Mouse (Mus musculus) heart, embryonic 11.5 days (tissue): Measurements from ENCODE around the gene Tubb3. TPM values are rescaled to one million over a fixed set of nuclear protein-coding genes. Genes with fewer than 3 reads are reported as not detected.
A peak's percentile ranks its signal among the peaks of the same experiment; 100 is the strongest.
"Not testable (repeated sequence)": the region's sequence is repeated elsewhere in the genome, so short reads cannot be mapped to it uniquely, and the experiment has no call there.

Source experiments
- ATAC-seq: fragments of 200-750 bp; cut with Nextera tagmentation; replicated peaks from 2 replicates; pipeline ENCODE4 v1.8.0; 2017; ENCODE audit warnings: moderate library complexity; ENCODE audit not compliant: insufficient number of reproducible peaks, low FRiP score, low TSS enrichment
- H3K27ac ChIP-seq: fragments of 300-500 bp; sonication (generic); 2 replicates; pipeline ENCODE4 v1.5.1; 2014; ENCODE audit warnings: mild to moderate bottlenecking, low read depth, low read length
- H3K27me3 ChIP-seq: fragments of 300-500 bp; sonication (generic); 2 replicates; pipeline ENCODE4 v1.6.1; 2014; ENCODE audit warnings: mild to moderate bottlenecking, low read length, mixed read lengths; ENCODE audit not compliant: control insufficient read depth, insufficient read depth
- H3K36me3 ChIP-seq: fragments of 300-500 bp; sonication (generic); 2 replicates; pipeline ENCODE4 v1.6.1; 2014; ENCODE audit warnings: mild to moderate bottlenecking, low read length, moderate library complexity, mixed read lengths; ENCODE audit not compliant: control insufficient read depth, insufficient read depth
- H3K4me1 ChIP-seq: fragments of 300-500 bp; sonication (generic); 2 replicates; pipeline ENCODE4 v1.6.1; 2014; ENCODE audit warnings: low read length; ENCODE audit not compliant: control insufficient read depth, insufficient read depth
- H3K4me2 ChIP-seq: fragments of 300-500 bp; sonication (generic); 2 replicates; pipeline ENCODE4 v1.6.1; 2014; ENCODE audit warnings: mild to moderate bottlenecking, moderate library complexity
- H3K4me3 ChIP-seq: fragments of 300-500 bp; sonication (generic); 2 replicates; pipeline ENCODE4 v1.5.1; 2014; ENCODE audit warnings: low read depth, low read length
- H3K9ac ChIP-seq: fragments of 300-500 bp; sonication (generic); 2 replicates; pipeline ENCODE4 v1.6.1; 2014; ENCODE audit warnings: mild to moderate bottlenecking, low read depth, low read length, moderate library complexity
- H3K9me3 ChIP-seq: fragments of 300-500 bp; sonication (generic); replicated peaks from 2 replicates; pipeline ENCODE4 v1.6.1; 2016; ENCODE audit warnings: low read length; ENCODE audit not compliant: control insufficient read depth
- WGBS: fragments of 180-500 bp; shearing (Covaris S2); extraction: QIAGEN DNeasy Blood & Tissue Kit; methylation state at CpG from one replicate; pipeline ENCODE4 v1.1.7; 2014; ENCODE audit not compliant: insufficient replicate concordance; 5-methylcytosine and 5-hydroxymethylcytosine counted together
- polyA plus RNA-seq: library from polyadenylated mRNA; unstranded; fragments of >200 nt; fragmentation: Nextera tagmentation; extraction: Ambion mirVana; gene quantifications from 2 replicates; pipeline ENCODE4 v1.2.1, GENCODE M21; 2014

Gene Tubb3
- polyA plus RNA-seq, 1 experiment from 2014 or later, result 13.8 TPM

DNA sequence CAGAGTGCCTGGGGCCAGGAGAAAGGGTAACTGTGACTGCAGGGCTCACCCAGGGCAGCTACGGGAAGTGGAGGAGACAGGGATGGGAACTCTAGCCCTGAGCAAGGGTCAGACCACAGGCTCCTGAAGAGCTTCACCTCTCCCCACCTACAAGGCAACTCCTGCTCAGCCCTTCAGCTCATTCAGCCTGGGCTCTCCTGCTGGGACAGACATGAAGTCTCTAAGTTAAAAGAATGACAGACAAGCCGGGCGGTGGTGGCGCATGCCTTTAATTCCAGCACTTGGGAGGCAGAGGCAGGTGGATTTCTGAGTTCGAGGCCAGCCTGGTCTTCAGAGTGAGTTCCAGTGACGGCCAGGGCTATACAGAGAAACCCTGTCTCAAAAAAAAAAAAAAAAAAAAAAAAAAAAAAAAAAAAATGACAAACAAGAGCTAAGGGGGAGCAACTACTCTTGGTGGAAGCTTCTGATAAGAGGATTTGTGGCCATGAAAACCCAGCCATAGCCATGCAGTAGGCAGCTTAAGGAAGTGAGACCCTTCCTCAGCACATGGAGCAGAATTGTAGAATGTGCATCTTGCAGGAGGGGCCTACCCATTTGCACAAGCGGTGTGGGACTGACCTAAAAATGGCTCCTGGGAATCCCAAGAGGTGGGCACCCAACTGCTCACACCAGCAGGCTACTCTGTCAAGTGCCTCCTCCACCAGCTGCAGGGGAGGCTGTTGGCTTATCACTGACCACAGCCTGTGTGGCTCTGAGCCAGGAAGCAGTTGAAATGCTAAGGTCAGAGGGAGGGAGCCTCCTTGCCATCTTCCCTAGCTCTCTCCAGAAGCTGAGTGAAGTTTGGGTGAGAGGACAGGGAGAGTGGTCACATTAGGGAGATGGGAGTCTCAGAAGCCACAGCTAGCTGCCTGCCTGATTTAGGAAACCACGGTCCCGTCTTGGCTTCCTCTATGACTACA, 2.4 kb upstream of the Tubb3 start:
- peaks cover 34% of the 10 kb centered on the region for H3K4me1 ChIP-seq
- H3K4me3 ChIP-seq, result no peak overlapping the region
- no peak overlapping the region for H3K9ac ChIP-seq
- peaks cover 44% of the 10 kb centered on the region for H3K27me3 ChIP-seq
- 0 out of 2 replicates have a peak, but pooled peaks have one; percentile 19 for ATAC-seq
- H3K36me3 ChIP-seq, result no peaks in the 10 kb centered on the region
- peak overlapping the region; percentile 17; the same call in 1 of the 2 replicates for H3K4me2 ChIP-seq
- no peaks in the 10 kb centered on the region for H3K9me3 ChIP-seq
- no peak overlapping the region; the same call in 1 of the 2 replicates for H3K27ac ChIP-seq
- WGBS, result 59% methylated on average over 9 of the region's 9 CpGs

DNA sequence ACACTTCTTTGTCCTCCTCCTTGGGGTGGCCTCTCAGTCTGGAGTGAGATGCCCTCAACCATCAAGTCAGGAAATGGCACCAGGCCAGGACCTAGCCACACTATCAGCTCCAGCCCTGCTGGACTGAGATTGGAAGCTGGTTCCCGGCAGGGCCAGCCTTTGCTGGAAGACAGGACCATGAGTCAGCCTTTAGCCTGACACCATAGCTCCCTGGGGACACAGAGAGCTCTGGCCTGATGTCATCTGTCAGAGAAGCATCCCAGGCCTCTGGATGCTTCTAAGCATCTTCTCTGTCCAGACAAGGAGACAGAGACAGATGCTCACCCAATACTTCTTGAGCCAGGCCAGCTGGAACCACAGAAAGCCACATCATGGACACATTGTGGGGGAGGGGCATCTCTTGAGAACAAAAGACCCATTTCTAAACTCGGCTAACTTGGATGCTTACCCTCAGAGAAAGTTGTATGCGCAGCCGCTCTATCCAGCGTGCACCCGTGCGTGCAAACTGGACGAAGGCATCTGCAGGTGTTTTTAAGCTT, 1.1 kb upstream of the Tubb3 start:
- H3K36me3 ChIP-seq, result no peaks in the 10 kb centered on the region
- H3K27ac ChIP-seq, result peak overlapping the region; percentile 6; the same call in 1 of the 2 replicates
- ATAC-seq, result peak; percentile 50; the same call in 1 of the 2 replicates
- 62% methylated on average over 8 of the region's 8 CpGs for WGBS
- H3K9me3 ChIP-seq, result no peaks in the 10 kb centered on the region
- peaks cover 48% of the 10 kb centered on the region for H3K27me3 ChIP-seq
- H3K4me1 ChIP-seq, result peaks cover 34% of the 10 kb centered on the region
- no peak overlapping the region for H3K4me3 ChIP-seq
- no peak overlapping the region for H3K9ac ChIP-seq
- H3K4me2 ChIP-seq, result no peak overlapping the region; the same call in 1 of the 2 replicates

DNA sequence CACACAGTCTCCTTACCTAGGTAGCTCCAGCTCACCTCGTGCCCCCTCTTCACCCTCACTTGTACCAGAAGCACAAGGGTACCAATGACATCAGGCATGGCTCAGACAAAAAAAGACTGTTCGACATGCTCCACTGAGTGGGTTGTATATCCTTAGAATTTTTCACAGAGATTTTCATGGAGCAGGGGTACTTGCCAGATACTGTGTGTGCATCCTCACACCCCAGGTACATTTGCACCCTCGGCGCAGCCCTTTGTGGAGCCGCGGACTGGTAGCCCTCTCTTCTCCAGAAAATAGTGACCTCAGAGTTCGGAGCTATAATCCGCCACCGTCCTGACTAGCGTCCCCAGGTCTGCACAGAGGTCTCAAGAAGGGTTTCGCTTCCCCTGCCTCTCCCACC, 436 bp upstream of the Tubb3 start:
- no peaks in the 10 kb centered on the region for H3K9me3 ChIP-seq
- no peak overlapping the region for H3K9ac ChIP-seq
- ATAC-seq, result no peak
- peaks cover 34% of the 10 kb centered on the region for H3K4me1 ChIP-seq
- no peaks in the 10 kb centered on the region for H3K36me3 ChIP-seq
- H3K4me2 ChIP-seq, result peak overlapping the region; percentile 64
- peaks cover 48% of the 10 kb centered on the region for H3K27me3 ChIP-seq
- H3K4me3 ChIP-seq, result peak overlapping the region; percentile 37
- no peak overlapping the region for H3K27ac ChIP-seq
- 17% methylated on average over 11 of the region's 11 CpGs for WGBS

DNA sequence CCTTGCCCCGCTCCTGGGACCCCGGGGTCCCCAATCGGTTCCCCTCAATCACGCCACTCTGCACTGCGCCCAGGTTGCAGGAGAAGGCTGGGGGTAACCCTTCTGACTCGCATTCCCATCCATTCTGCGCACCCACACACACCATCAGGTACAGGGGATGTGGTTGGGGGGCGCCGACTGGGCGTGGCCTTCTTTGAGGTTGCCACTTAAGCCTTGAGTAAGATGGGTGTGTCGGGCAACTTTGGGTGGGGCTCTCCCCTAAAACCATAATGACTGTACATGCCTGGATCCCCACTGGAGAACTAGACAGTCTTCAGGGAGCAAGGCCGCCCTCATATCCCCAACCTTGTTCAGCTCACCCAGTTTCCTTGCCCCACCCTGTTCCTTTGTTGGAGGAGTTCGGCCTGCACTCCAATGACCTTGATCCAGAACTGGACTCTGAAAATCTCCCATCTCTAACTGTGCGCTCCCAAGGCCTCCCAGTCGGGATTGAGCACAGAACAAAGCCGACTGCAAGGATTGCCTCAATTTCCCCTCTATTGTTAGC, 630 bp downstream of the Tubb3 start:
- no peak for ATAC-seq
- peaks cover 37% of the 10 kb centered on the region for H3K4me1 ChIP-seq
- H3K9me3 ChIP-seq, result no peaks in the 10 kb centered on the region
- H3K36me3 ChIP-seq, result no peaks in the 10 kb centered on the region
- peak overlapping the region; percentile 64 for H3K4me2 ChIP-seq
- 11% methylated on average over 16 of the region's 16 CpGs for WGBS
- H3K27me3 ChIP-seq, result peaks cover 48% of the 10 kb centered on the region
- no peak overlapping the region for H3K27ac ChIP-seq
- H3K9ac ChIP-seq, result no peak overlapping the region
- peak overlapping the region; percentile 37 for H3K4me3 ChIP-seq

DNA sequence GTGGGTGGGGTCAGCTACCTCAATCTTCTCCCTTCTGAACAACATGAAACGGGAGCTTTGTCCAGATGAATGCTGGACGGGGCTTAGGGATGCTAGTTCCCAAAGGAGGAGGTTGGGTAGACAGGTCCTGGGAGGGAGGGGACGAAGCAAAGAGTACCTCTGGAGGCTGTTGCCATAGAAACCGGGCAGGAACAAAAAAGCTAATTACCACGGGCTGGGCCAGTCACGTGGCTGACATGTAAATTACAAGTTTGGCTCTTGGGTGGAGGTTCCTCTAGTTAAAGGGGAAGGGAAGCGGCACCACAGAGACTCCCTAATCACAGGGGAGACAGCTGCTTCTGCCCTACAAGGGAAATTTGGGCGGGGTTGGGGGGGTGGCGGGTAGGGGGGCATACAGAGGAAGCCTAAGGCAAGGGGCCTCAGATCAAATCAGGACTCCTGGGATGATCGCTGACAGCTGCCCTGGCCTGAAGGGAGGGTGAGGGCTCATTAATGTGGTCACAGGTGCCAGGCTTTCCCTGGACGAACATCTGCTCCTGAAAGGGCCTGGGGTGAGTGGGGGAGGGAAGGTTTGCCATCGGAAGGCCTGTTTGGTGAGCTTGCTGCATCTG, 1.4 kb downstream of the Tubb3 start:
- H3K9me3 ChIP-seq, result no peaks in the 10 kb centered on the region
- H3K36me3 ChIP-seq, result no peaks in the 10 kb centered on the region
- no peak for ATAC-seq
- H3K27ac ChIP-seq, result no peak overlapping the region
- peak overlapping the region; percentile 19 for H3K4me2 ChIP-seq
- 2% methylated on average over 12 of the region's 12 CpGs for WGBS
- H3K4me1 ChIP-seq, result peaks cover 37% of the 10 kb centered on the region
- no peak overlapping the region for H3K4me3 ChIP-seq
- H3K9ac ChIP-seq, result no peak overlapping the region
- peaks cover 45% of the 10 kb centered on the region for H3K27me3 ChIP-seq

DNA sequence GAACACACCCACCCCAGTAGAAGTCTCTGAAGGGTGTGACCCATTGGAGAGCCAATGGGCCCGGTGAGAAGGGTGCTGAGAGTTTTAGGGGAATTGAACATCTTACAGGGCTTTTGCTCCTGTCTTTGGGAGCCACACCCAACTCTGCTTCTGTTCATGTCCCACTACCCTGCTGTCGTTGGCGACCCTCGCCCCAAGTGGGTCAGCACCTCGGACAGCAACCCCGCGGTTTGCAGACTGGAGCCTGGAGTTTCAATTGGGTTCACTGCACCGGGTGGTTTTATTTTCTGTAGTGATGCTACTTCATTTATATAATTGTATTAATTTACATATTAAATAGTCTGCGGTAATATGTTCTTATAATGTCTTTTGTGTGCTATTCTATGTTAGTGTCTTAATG, 3.0 kb downstream of the Tubb3 start:
- Histone ChIP-seq H3K4me1 (peaks cover 28% of the 10 kb centered on the region), H3K27me3 (peaks cover 41% of the 10 kb centered on the region), H3K9me3 (no peaks in the 10 kb centered on the region), H3K4me3 (no peak overlapping the region), H3K9ac (no peak overlapping the region), H3K27ac (no peak overlapping the region), H3K4me2 (no peak overlapping the region), H3K36me3 (no peaks in the 10 kb centered on the region)
- 10% methylated on average over 9 of the region's 9 CpGs for WGBS
- no peak for ATAC-seq

DNA sequence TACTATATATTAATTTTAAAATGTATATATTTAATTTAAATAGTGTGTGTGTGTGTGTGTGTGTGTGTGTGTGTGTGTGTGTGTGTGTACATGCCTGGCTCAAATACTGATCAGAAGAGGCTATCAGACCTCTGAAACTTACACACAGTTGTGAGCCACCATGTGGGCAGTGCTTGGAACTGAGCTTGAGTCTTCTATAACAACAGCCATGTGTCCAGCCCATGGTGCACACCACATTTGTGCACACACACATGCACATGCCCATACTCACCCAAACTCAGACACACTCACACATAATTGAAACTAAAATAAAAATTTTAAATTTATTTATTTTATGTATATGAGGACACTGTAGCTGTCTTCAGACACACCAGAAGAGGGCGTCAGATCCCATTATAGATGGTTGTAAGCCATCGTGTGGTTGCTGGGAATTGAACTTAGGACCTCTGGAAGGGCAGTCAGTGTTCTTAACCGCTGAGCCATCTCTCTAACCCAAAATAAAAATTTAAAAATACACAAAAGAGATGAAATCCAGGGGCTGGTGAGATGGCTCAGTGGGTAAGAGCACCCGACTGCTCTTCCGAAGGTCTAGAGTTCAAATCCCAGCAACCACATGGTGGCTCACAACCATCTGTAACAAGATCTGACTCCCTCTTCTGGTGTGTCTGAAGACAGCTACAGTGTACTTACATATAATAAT, 3.9 kb downstream of the Tubb3 start:
- ATAC-seq, H3K36me3 ChIP-seq: not testable (repeated sequence)

More for the DNA sequence above, 3.9 kb downstream of the Tubb3 start:
- H3K9me3 ChIP-seq, H3K9ac ChIP-seq, H3K27ac ChIP-seq, H3K4me3 ChIP-seq, H3K4me2 ChIP-seq: not testable (repeated sequence)
- H3K4me1 ChIP-seq, result peaks cover 19% of the 10 kb centered on the region
- 74% methylated on average over 5 of the region's 5 CpGs for WGBS
- H3K27me3 ChIP-seq, result peaks cover 41% of the 10 kb centered on the region
